Comparison of ENCODE assay signal across 8 mouse cellular contexts in the genomic region with DNA sequence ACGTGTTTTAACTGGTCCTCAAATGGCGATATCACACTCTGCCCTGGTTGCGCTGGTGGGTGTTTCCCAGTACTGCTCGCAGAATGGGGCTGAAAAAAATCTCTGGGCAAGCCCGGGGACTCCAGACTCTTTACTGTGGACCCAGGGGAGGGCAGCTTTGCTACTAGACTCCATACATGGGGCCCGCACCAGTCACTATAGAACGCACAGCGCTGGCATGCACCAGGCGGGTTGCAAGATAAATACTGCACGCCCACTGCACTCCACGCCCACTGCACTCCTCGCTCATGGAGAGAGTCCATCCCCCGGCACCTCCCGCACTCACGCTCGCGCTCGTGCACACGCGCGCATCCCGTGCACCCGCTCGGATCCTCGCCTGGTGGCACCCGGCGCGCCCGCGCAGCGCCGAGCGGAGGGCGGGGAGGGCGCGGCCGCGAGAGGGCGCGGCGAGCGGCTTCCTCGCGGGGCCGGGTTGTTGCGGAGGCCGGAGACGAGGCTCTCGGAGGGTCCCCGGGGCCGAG. TPM values are rescaled to one million over a fixed set of nuclear protein-coding genes. Genes with fewer than 3 reads are reported as not detected.
DNase-seq lines count a peak whose midpoint lies in the region; ATAC-seq and TF ChIP-seq lines count a peak whose summit lies in the region.

A gene (plus strand): TSS at position 429 of the 521 bp plus-strand sequence.

- peaks cover 74% of the 10 kb centered on the region for H3K27me3 ChIP-seq in E14TG2a.4 (ENCODE audit: insufficient read depth, low read length)
- no peaks in the 10 kb centered on the region for H3K27me3 ChIP-seq in forebrain, embryonic 14.5 days (replicated peaks; ENCODE audit: control insufficient read depth, insufficient read depth, low read length)
- peaks cover 6% of the 10 kb centered on the region; the same call in 1 of the 2 replicates for H3K27me3 ChIP-seq in heart, embryonic 16.5 days (ENCODE audit: control insufficient read depth, insufficient read depth, low read length)
- peaks cover 63% of the 10 kb centered on the region for H3K27me3 ChIP-seq in liver, embryonic 12.5 days (replicated peaks)
- H3K27me3 ChIP-seq in stomach, postnatal 0 days (ENCODE audit: control insufficient read depth, insufficient read depth, low read length) = no peaks in the 10 kb centered on the region

- no peak for TF ChIP-seq CTCF in E14TG2a.4 (conservative IDR thresholded peaks at IDR 0.05; ENCODE audit: low read length)
- TF ChIP-seq CTCF in stomach, postnatal 0 days (IDR thresholded peaks at IDR 0.05; ENCODE audit: low read depth) = peak; percentile 46

- H3K4me2 ChIP-seq in forebrain, embryonic 14.5 days (ENCODE audit: low read length) = peak within 1 kb of the TSS; percentile 88
- H3K4me2 ChIP-seq in heart, embryonic 16.5 days (ENCODE audit: low read depth, low read length) = peak within 1 kb of the TSS; percentile 98
- H3K4me2 ChIP-seq in liver, embryonic 12.5 days = peak within 1 kb of the TSS; percentile 84
- peak within 1 kb of the TSS; percentile 87 for H3K4me2 ChIP-seq in stomach, postnatal 0 days (replicated peaks; ENCODE audit: low read depth)

- H3K36me3 ChIP-seq in E14TG2a.4 (ENCODE audit: insufficient read depth, low read length) = no peaks in the 10 kb centered on the region
- no peaks in the 10 kb centered on the region for H3K36me3 ChIP-seq in forebrain, embryonic 14.5 days (ENCODE audit: control insufficient read depth, insufficient read depth, low read length)
- H3K36me3 ChIP-seq in heart, embryonic 16.5 days (ENCODE audit: control insufficient read depth, insufficient read depth) = no peaks in the 10 kb centered on the region
- H3K36me3 ChIP-seq in liver, embryonic 12.5 days = no peaks in the 10 kb centered on the region
- H3K36me3 ChIP-seq in stomach, postnatal 0 days (ENCODE audit: control insufficient read depth, insufficient read depth, low read length) = no peaks in the 10 kb centered on the region

- peak within 1 kb of the TSS; percentile 84 for H3K9ac ChIP-seq in forebrain, embryonic 14.5 days (ENCODE audit: low read length)
- H3K9ac ChIP-seq in heart, embryonic 16.5 days (ENCODE audit: low read length) = peak within 1 kb of the TSS; percentile 81
- peak within 1 kb of the TSS; percentile 66 for H3K9ac ChIP-seq in liver, embryonic 12.5 days
- H3K9ac ChIP-seq in stomach, postnatal 0 days (ENCODE audit: low read length) = peak within 1 kb of the TSS; percentile 68

- H3K9me3 ChIP-seq in E14TG2a.4 (ENCODE audit: low read length) = no peaks in the 10 kb centered on the region
- no peaks in the 10 kb centered on the region for H3K9me3 ChIP-seq in forebrain, embryonic 14.5 days (replicated peaks; ENCODE audit: control insufficient read depth, low read length)
- no peaks in the 10 kb centered on the region for H3K9me3 ChIP-seq in heart, embryonic 16.5 days (replicated peaks; ENCODE audit: control insufficient read depth, low read length)
- H3K9me3 ChIP-seq in liver, embryonic 12.5 days (replicated peaks) = no peaks in the 10 kb centered on the region
- no peaks in the 10 kb centered on the region for H3K9me3 ChIP-seq in stomach, postnatal 0 days (ENCODE audit: control insufficient read depth, low read length)

- no peak for TF ChIP-seq EP300 in stomach, postnatal 0 days (optimal IDR thresholded peaks at IDR 0.05)

- peak within 1 kb of the TSS; percentile 59; the same call in 1 of the 2 replicates for H3K27ac ChIP-seq in forebrain, embryonic 14.5 days (ENCODE audit: low read depth, low read length)
- 0 out of 2 replicates have a peak within 1 kb of the TSS, but pooled peaks have one; percentile 2 for H3K27ac ChIP-seq in heart, embryonic 16.5 days (ENCODE audit: low read length)
- peak within 1 kb of the TSS; percentile 64; the same call in 1 of the 2 replicates for H3K27ac ChIP-seq in liver, embryonic 12.5 days
- H3K27ac ChIP-seq in stomach, postnatal 0 days (replicated peaks) = no peak within 1 kb of the TSS

- DNase-seq in c-Kit-positive CD71-positive TER-119-positive erythroid progenitor cells, embryonic 14.5 days (ENCODE audit: low spot score) = peak; percentile 21
- DNase-seq in forebrain, embryonic 14.5 days (ENCODE audit: low spot score) = peak; percentile 94
- peak; percentile 76 for DNase-seq in kidney, postnatal 14 days
- DNase-seq in neural tube, embryonic 10.5 days (ENCODE audit: extremely low spot score, low spot score) = peak; percentile 73
- DNase-seq in stomach, postnatal 0 days (ENCODE audit: low spot score) = peak; percentile 88

- peaks cover 15% of the 10 kb centered on the region for H3K4me1 ChIP-seq in E14TG2a.4 (replicated peaks; ENCODE audit: low read depth, low read length)
- peaks cover 16% of the 10 kb centered on the region for H3K4me1 ChIP-seq in forebrain, embryonic 14.5 days (ENCODE audit: control insufficient read depth, insufficient read depth, low read length)
- peaks cover 10% of the 10 kb centered on the region; the same call in 1 of the 2 replicates for H3K4me1 ChIP-seq in heart, embryonic 16.5 days (ENCODE audit: control insufficient read depth, insufficient read depth, low read length)
- H3K4me1 ChIP-seq in liver, embryonic 12.5 days = peaks cover 20% of the 10 kb centered on the region
- peaks cover 2% of the 10 kb centered on the region; the same call in 1 of the 2 replicates for H3K4me1 ChIP-seq in stomach, postnatal 0 days (replicated peaks; ENCODE audit: control insufficient read depth, insufficient read depth)

- 1% methylated on average over 51 of the region's 51 CpGs for WGBS in forebrain, embryonic 14.5 days
- WGBS in heart, embryonic 16.5 days = under 1% methylated on average over 51 of the region's 51 CpGs
- 1% methylated on average over 51 of the region's 51 CpGs for WGBS in liver, embryonic 12.5 days (ENCODE audit: insufficient replicate concordance)
- under 1% methylated on average over 51 of the region's 51 CpGs for WGBS in stomach, postnatal 0 days

- peak within 1 kb of the TSS; percentile 83 for H3K4me3 ChIP-seq in E14TG2a.4 (replicated peaks; ENCODE audit: low read length)
- H3K4me3 ChIP-seq in forebrain, embryonic 14.5 days (ENCODE audit: low read depth, low read length) = peak within 1 kb of the TSS; percentile 68
- H3K4me3 ChIP-seq in heart, embryonic 16.5 days (ENCODE audit: low read length) = peak within 1 kb of the TSS; percentile 66
- peak within 1 kb of the TSS; percentile 61 for H3K4me3 ChIP-seq in liver, embryonic 12.5 days
- peak within 1 kb of the TSS; percentile 64 for H3K4me3 ChIP-seq in stomach, postnatal 0 days (ENCODE audit: low read depth, low read length)

- peak; percentile 93 for ATAC-seq in forebrain, embryonic 14.5 days
- ATAC-seq in heart, embryonic 16.5 days (replicated peaks; ENCODE audit: extremely low read depth, insufficient read depth, low FRiP score) = peak; percentile 83
- peak; percentile 84 for ATAC-seq in liver, embryonic 12.5 days
- ATAC-seq in stomach, postnatal 0 days (ENCODE audit: low FRiP score, low TSS enrichment) = peak; percentile 91

RNA-seq across cellular contexts. Expression of the gene that starts here (rescaled TPM):
- 13.8 and 18.8 TPM in 2 replicates for polyA plus RNA-seq in forebrain, embryonic 14.5 days (2014; fragmentation: Nextera tagmentation; extraction: Ambion mirVana)
- polyA plus RNA-seq in heart, embryonic 16.5 days (2015; fragmentation: Nextera tagmentation; extraction: Ambion mirVana) = 3.6 and 4.0 TPM in 2 replicates
- 2.9 and 3.8 TPM in 2 replicates for polyA plus RNA-seq in liver, embryonic 12.5 days (2016; fragmentation: Nextera tagmentation; extraction: Ambion mirVana)
- 3.7 and 4.1 TPM in 2 replicates for polyA plus RNA-seq in stomach, postnatal 0 days (2015; fragmentation: Nextera tagmentation; extraction: Ambion mirVana)

Comparison
In these comparisons a context has a peak if more than half of its experiments do, and no peak if none do; other contexts are left out.
1. DNase-seq: peak in every context shown above with its lines; median percentile 94 in forebrain, embryonic 14.5 days; 88 in stomach, postnatal 0 days; 76 in kidney, postnatal 14 days; 73 in neural tube, embryonic 10.5 days; 21 in c-Kit-positive CD71-positive TER-119-positive erythroid progenitor cells, embryonic 14.5 days.